Mouse (Mus musculus) CH12.LX (cell line): ENCODE results near the gene Gna11. TPM values are rescaled to one million over a fixed set of nuclear protein-coding genes. Genes with fewer than 3 reads are reported as not detected.

Source experiments
- DNase-seq: peaks from one replicate; pipeline ENCODE4 v3.0.0-alpha.2; 2013; ENCODE audit errors: extremely low read depth
- H3K27ac ChIP-seq: 2 replicates; pipeline ENCODE4 v1.5.1; 2012; ENCODE audit warnings: low read depth, mild to moderate bottlenecking, control low read depth, moderate library complexity; ENCODE audit not compliant: insufficient read depth
- H3K27me3 ChIP-seq: replicated peaks from 2 replicates; pipeline ENCODE3; 2012; ENCODE audit warnings: inconsistent platforms
- H3K36me3 ChIP-seq, 2 experiments: replicated peaks in 1 of 2; 2 replicates each; pipeline versions ENCODE3 to v1.6.1; 2012; ENCODE audit warnings: inconsistent platforms in 1 of 2, low read length in 1 of 2, mild to moderate bottlenecking in 1 of 2, mixed read lengths in 1 of 2, moderate library complexity in 1 of 2; ENCODE audit not compliant: control insufficient read depth in 1 of 2, insufficient read depth in 1 of 2
- H3K4me1 ChIP-seq, 2 experiments: 2 replicates each; pipeline ENCODE4 v1.6.1; 2012; ENCODE audit warnings: inconsistent platforms in 1 of 2, moderate library complexity in 1 of 2; ENCODE audit not compliant: insufficient read depth in 2 of 2, control insufficient read depth in 1 of 2
- H3K4me2 ChIP-seq: 2 replicates; pipeline ENCODE4 v1.6.1; 2012; ENCODE audit warnings: low read depth, mild to moderate bottlenecking, control low read depth; ENCODE audit not compliant: poor library complexity, insufficient read depth, severe bottlenecking
- H3K4me3 ChIP-seq, 3 experiments: fragments of 150-350 bp in 1 of 3; sonication (generic) in 1 of 3; replicated peaks in 1 of 3; 2 replicates each; pipeline versions ENCODE3 to v1.5.1; 2011 to 2012; ENCODE audit warnings: low read depth in 2 of 3, low read length in 2 of 3, mild to moderate bottlenecking in 2 of 3, moderate library complexity in 2 of 3, control low read depth in 1 of 3, improper control_type of control experiment in 1 of 3, inconsistent platforms in 1 of 3, mixed read lengths in 1 of 3; ENCODE audit not compliant: poor library complexity in 1 of 3
- H3K79me2 ChIP-seq: replicated peaks from 2 replicates; pipeline ENCODE4 v1.6.1; 2012; ENCODE audit warnings: mild to moderate bottlenecking, moderate library complexity; ENCODE audit not compliant: control insufficient read depth, poor library complexity, insufficient read depth, severe bottlenecking; ENCODE audit errors: extremely low read depth
- H3K9ac ChIP-seq: 2 replicates; pipeline ENCODE4 v1.6.1; 2012; ENCODE audit warnings: low read depth, mild to moderate bottlenecking, control low read depth, moderate library complexity; ENCODE audit not compliant: insufficient read depth
- H3K9me3 ChIP-seq: replicated peaks from 2 replicates; pipeline ENCODE3; 2012; ENCODE audit warnings: low read length, inconsistent platforms, mixed read lengths
- CHD2 ChIP-seq: IDR thresholded peaks from 2 replicates; pipeline ENCODE4 v1.6.1; 2011; ENCODE audit warnings: low read length, improper control_type of control experiment
- CTCF ChIP-seq, 2 experiments: IDR thresholded peaks in 1 of 2; conservative IDR thresholded peaks in 1 of 2; 2 replicates each; pipeline ENCODE4 v1.5.1; 2011 to 2012; ENCODE audit warnings: low read depth in 2 of 2, low read length in 2 of 2, improper control_type of control experiment in 1 of 2, inconsistent platforms in 1 of 2, mild to moderate bottlenecking in 1 of 2, moderate library complexity in 1 of 2
- E2F4 ChIP-seq: IDR thresholded peaks from 2 replicates; pipeline ENCODE4 v1.6.1; 2011; ENCODE audit warnings: low read depth, low read length, improper control_type of control experiment; ENCODE audit not compliant: insufficient replicate concordance
- ELF1 ChIP-seq: IDR thresholded peaks from 2 replicates; pipeline ENCODE4 v1.6.1; 2014; ENCODE audit warnings: low read depth, mild to moderate bottlenecking, inconsistent platforms, low read length, improper control_type of control experiment
- HCFC1 ChIP-seq: IDR thresholded peaks from 2 replicates; pipeline ENCODE4 v1.6.1; 2012; ENCODE audit warnings: low read depth, mild to moderate bottlenecking, inconsistent platforms, low read length, improper control_type of control experiment
- IRF4 ChIP-seq: IDR thresholded peaks from 2 replicates; pipeline ENCODE4 v1.6.1; 2014; ENCODE audit warnings: low read depth, mild to moderate bottlenecking, inconsistent platforms, low read length, improper control_type of control experiment
- JUN ChIP-seq: IDR thresholded peaks from 2 replicates; pipeline ENCODE4 v1.6.1; 2011; ENCODE audit warnings: low read depth, mild to moderate bottlenecking, low read length, improper control_type of control experiment, moderate library complexity; ENCODE audit not compliant: insufficient read depth
- MAFK ChIP-seq: IDR thresholded peaks from 2 replicates; pipeline ENCODE4 v1.6.1; 2011; ENCODE audit warnings: low read length, improper control_type of control experiment; ENCODE audit not compliant: insufficient replicate concordance
- MAX ChIP-seq: IDR thresholded peaks from 2 replicates; pipeline ENCODE4 v1.6.1; 2011; ENCODE audit warnings: low read length, improper control_type of control experiment
- MEF2A ChIP-seq: IDR thresholded peaks from 2 replicates; pipeline ENCODE4 v1.6.1; 2014; ENCODE audit warnings: low read depth, mild to moderate bottlenecking, inconsistent platforms, low read length, improper control_type of control experiment, borderline replicate concordance
- MXI1 ChIP-seq: IDR thresholded peaks from 2 replicates; pipeline ENCODE4 v1.6.1; 2011; ENCODE audit warnings: mild to moderate bottlenecking, low read depth, low read length, improper control_type of control experiment
- MYC ChIP-seq: IDR thresholded peaks from 2 replicates; pipeline ENCODE4 v1.6.1; 2011; ENCODE audit warnings: low read depth, mild to moderate bottlenecking, improper control_type of control experiment, low read length
- NELFE ChIP-seq: IDR thresholded peaks from 2 replicates; pipeline ENCODE4 v1.6.1; 2011; ENCODE audit warnings: low read depth, low read length, improper control_type of control experiment
- NRF1 ChIP-seq: IDR thresholded peaks from 2 replicates; pipeline ENCODE4 v1.6.1; 2014; ENCODE audit warnings: low read depth, mild to moderate bottlenecking, inconsistent platforms, low read length, improper control_type of control experiment, moderate library complexity
- PAX5 ChIP-seq: IDR thresholded peaks from 2 replicates; pipeline ENCODE4 v1.6.1; 2012; ENCODE audit warnings: low read length, inconsistent platforms, mixed read lengths
- POLR2A ChIP-seq: IDR thresholded peaks from 2 replicates; pipeline ENCODE4 v1.6.1; 2011; ENCODE audit warnings: low read depth, mild to moderate bottlenecking, improper control_type of control experiment, low read length
- POLR2AphosphoS2 ChIP-seq: IDR thresholded peaks from 2 replicates; pipeline ENCODE4 v1.6.1; 2011; ENCODE audit warnings: low read depth, low read length, improper control_type of control experiment
- RAD21 ChIP-seq: IDR thresholded peaks from 2 replicates; pipeline ENCODE4 v1.6.1; 2011; ENCODE audit warnings: low read depth, mild to moderate bottlenecking, low read length, improper control_type of control experiment, moderate library complexity
- RCOR1 ChIP-seq: conservative IDR thresholded peaks from 2 replicates; pipeline ENCODE4 v1.6.1; 2012; ENCODE audit warnings: low read depth, mild to moderate bottlenecking, inconsistent platforms, low read length, improper control_type of control experiment
- SIN3A ChIP-seq: IDR thresholded peaks from 2 replicates; pipeline ENCODE4 v1.6.1; 2012; ENCODE audit warnings: low read length, improper control_type of control experiment, inconsistent platforms
- SMC3 ChIP-seq: IDR thresholded peaks from 2 replicates; pipeline ENCODE4 v1.6.1; 2011; ENCODE audit warnings: low read depth, low read length, improper control_type of control experiment
- TCF12 ChIP-seq: IDR thresholded peaks from 2 replicates; pipeline ENCODE4 v1.6.1; 2014; ENCODE audit warnings: low read depth, mild to moderate bottlenecking, inconsistent platforms, low read length, improper control_type of control experiment
- ZC3H11A ChIP-seq: IDR thresholded peaks from 2 replicates; pipeline ENCODE4 v1.6.1; 2012; ENCODE audit warnings: low read depth, mild to moderate bottlenecking, inconsistent platforms, low read length, improper control_type of control experiment
- ZKSCAN1 ChIP-seq: IDR thresholded peaks from 2 replicates; pipeline ENCODE4 v1.6.1; 2012; ENCODE audit warnings: low read depth, inconsistent platforms, low read length, improper control_type of control experiment, borderline replicate concordance
- ZNF384 ChIP-seq: IDR thresholded peaks from 2 replicates; pipeline ENCODE4 v1.6.1; 2012; ENCODE audit warnings: low read depth, low read length, improper control_type of control experiment, inconsistent platforms
- dilution Hi-C: fragments of 300-500 bp; cut with MboI; formaldehyde crosslinking; loops from 2 replicates; pipeline ENCODE4 v1.14.3; 2020; ENCODE audit warnings: low sequenced_read_pairs; ENCODE audit not compliant: extremely low pct_unique_long_range_greater_than_20kb, extremely low pct_ligation_motif_present
- in situ Hi-C: fragments of 300-500 bp; cut with MboI; formaldehyde crosslinking; loops from 3 replicates; pipeline ENCODE4 v1.14.3; 2019; ENCODE audit warnings: low sequenced_read_pairs, low pct_ligation_motif_present, low pct_unique_long_range_greater_than_20kb, mixed read lengths
- polyA plus RNA-seq: library from polyadenylated mRNA; unstranded; fragments of >175 nt; gene quantifications from 2 replicates; pipeline ENCODE4 v1.2.1, GENCODE M21; 2012; ENCODE audit warnings: low read depth; ENCODE audit not compliant: insufficient read length
- total RNA-seq, 2 experiments: library from RNA; depleted of rRNA; stranded (reverse); fragments of 300-350 nt in 1 of 2; fragments of >200 nt in 1 of 2; gene quantifications; 2 replicates each; pipeline ENCODE4 v1.2.3; 2012 to 2014

Gna11 gene
- total and polyA plus RNA-seq, 3 experiments = 4.3 to 8.7 (median 7.2) TPM

GRCm38 (mm10) chr10:81526779-81527178, 18.2 kb downstream of the Gna11 start:
- H3K4me2 ChIP-seq = no peak overlapping the region
- no peaks in the 10 kb centered on the region for H3K79me2 ChIP-seq
- H3K4me3 ChIP-seq = no peak overlapping the region
- DNase-seq = peak; percentile 80
- in situ Hi-C loops = no loop called here
- no peaks in the 10 kb centered on the region for H3K9me3 ChIP-seq
- peaks cover 8 to 29% of the 10 kb centered on the region in 2 experiments for H3K4me1 ChIP-seq
- no peak overlapping the region for H3K27ac ChIP-seq
- dilution Hi-C loops = no loop called here
- TF ChIP-seq NELFE = peak; percentile 9; the same call in 1 of the 2 replicates
- TF ChIP-seq SIN3A = peak; percentile 68
- peak; percentile 36; the same call in 1 of the 2 replicates for TF ChIP-seq ELF1
- TF ChIP-seq MYC = no peak
- TF ChIP-seq E2F4 = no peak
- peak; percentile 98 for TF ChIP-seq RAD21
- peak; percentile 61; the same call in 1 of the 2 replicates for TF ChIP-seq IRF4
- TF ChIP-seq HCFC1 = no peak; the same call in 1 of the 2 replicates
- TF ChIP-seq TCF12 = peak; percentile 94
- 0 out of 2 replicates have a peak, but pooled peaks have one; percentile 20 for TF ChIP-seq NRF1
- TF ChIP-seq CHD2 = no peak
- peak; percentile 75 for TF ChIP-seq ZC3H11A
- TF ChIP-seq SMC3 = peak; percentile 97
- peak; percentile 97 to 99 for TF ChIP-seq CTCF (conservative IDR thresholded peaks at IDR 0.05 in 1 of 2, IDR thresholded peaks at IDR 0.05 in 1 of 2; ENCODE audit: low read depth in 2 of 2, low read length in 2 of 2)
- TF ChIP-seq MXI1 = no peak
- TF ChIP-seq MAX = 0 out of 2 replicates have a peak, but pooled peaks have one; percentile 54
- TF ChIP-seq MEF2A = peak; percentile 62; the same call in 1 of the 2 replicates
- no peak for TF ChIP-seq RCOR1
- peaks cover 4% of the 10 kb centered on the region for H3K27me3 ChIP-seq
- peaks cover 25 to 36% of the 10 kb centered on the region in 2 experiments for H3K36me3 ChIP-seq
- H3K9ac ChIP-seq = no peak overlapping the region

- Histone ChIP-seq H3K36me3 (peaks cover 12 to 20% of the 10 kb centered on the region in 2 experiments), H3K4me1 (peaks cover 8 to 30% of the 10 kb centered on the region in 2 experiments), H3K4me3 (no peak overlapping the region), H3K4me2 (no peak overlapping the region), H3K9ac (no peak overlapping the region), H3K79me2 (no peaks in the 10 kb centered on the region), H3K9me3 (no peaks in the 10 kb centered on the region), H3K27ac (0 out of 2 replicates have a peak overlapping the region, but pooled peaks have one; percentile 28), H3K27me3 (peaks cover 4% of the 10 kb centered on the region)
- TF ChIP-seq ZKSCAN1 = no peak
- TF ChIP-seq CTCF (conservative IDR thresholded peaks at IDR 0.05 in 1 of 2, IDR thresholded peaks at IDR 0.05 in 1 of 2; ENCODE audit: low read depth in 2 of 2, low read length in 2 of 2) = no peak
- no peak for TF ChIP-seq MEF2A
- TF ChIP-seq IRF4 = no peak
- TF ChIP-seq MAFK = no peak
- TF ChIP-seq JUN = no peak
- TF ChIP-seq MYC = no peak
- no peak for TF ChIP-seq HCFC1
- no peak for TF ChIP-seq POLR2A
- TF ChIP-seq ELF1 = no peak
- no peak for TF ChIP-seq POLR2AphosphoS2
- no peak for TF ChIP-seq PAX5
- TF ChIP-seq MXI1 = no peak
- no peak for TF ChIP-seq ZNF384
- no peak for TF ChIP-seq ZC3H11A
- no peak for DNase-seq
- in situ Hi-C loops (no loop called here), dilution Hi-C loops (no loop called here)
Observed at GRCm38 (mm10) chr10:81525017-81525694, 19.8 kb downstream of the Gna11 start.
